Mouse (Mus musculus) ES-E14 (cell line): ENCODE data around the gene Cpeb4.
"Not testable (repeated sequence)": the region's sequence is repeated elsewhere in the genome, so short reads cannot be mapped to it uniquely, and the experiment has no call there.

ENCODE experiments used
- CHD2 ChIP-seq: IDR thresholded peaks from 2 replicates; pipeline ENCODE4 v1.6.1; 2014; ENCODE audit warnings: mild to moderate bottlenecking, low read depth, low read length, inconsistent platforms
- HCFC1 ChIP-seq: IDR thresholded peaks from 2 replicates; pipeline ENCODE4 v1.6.1; 2012; ENCODE audit warnings: low read length, inconsistent platforms, borderline replicate concordance; ENCODE audit not compliant: insufficient read depth
- MAFK ChIP-seq: IDR thresholded peaks from 2 replicates; pipeline ENCODE4 v1.6.1; 2014; ENCODE audit warnings: mild to moderate bottlenecking, low read depth, low read length, inconsistent platforms; ENCODE audit not compliant: insufficient read depth
- ZC3H11A ChIP-seq: IDR thresholded peaks from 2 replicates; pipeline ENCODE4 v1.6.1; 2012; ENCODE audit warnings: low read depth, mild to moderate bottlenecking, inconsistent platforms, low read length, borderline replicate concordance
- ZNF384 ChIP-seq: IDR thresholded peaks from 2 replicates; pipeline ENCODE4 v1.6.1; 2012; ENCODE audit warnings: low read depth, low read length, inconsistent platforms

- TF ChIP-seq CHD2, HCFC1, ZNF384, ZC3H11A, MAFK: not testable (repeated sequence)
These were observed 110.4 kb downstream of the Cpeb4 start for GRCm38 (mm10) chr11:31982247-31982943.
